Mouse (Mus musculus): Measurements from ENCODE around the gene Aadacl4.
"Not testable (repeated sequence)": the region's sequence is repeated elsewhere in the genome, so short reads cannot be mapped to it uniquely, and the experiment has no call there.

Gene Aadacl4

DNA sequence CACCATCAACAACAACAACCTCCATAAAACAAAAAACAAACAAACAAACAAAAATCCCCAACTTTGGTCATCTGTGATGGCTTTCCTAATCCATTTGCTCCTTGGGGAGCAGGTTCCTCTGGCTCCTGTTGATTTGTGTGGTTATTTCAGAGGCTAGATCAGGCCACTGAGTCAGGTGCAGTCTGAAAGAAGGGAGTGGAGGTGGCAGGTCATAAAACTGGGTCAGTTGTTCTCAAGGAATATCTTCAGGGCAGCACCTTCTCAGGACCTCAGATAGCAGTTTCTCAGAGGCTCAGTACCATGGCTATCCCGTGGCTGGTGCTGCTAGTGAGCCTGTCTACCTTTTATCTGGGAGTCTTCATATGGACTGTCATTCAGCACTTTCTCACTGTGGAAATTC is at the start of gene Aadacl4:
Aadacl4 (plus strand) TSS at position 301 of the 400 bp plus-strand sequence.
- no peak for DNase-seq (ENCODE audit: low spot score)

- no peak for DNase-seq (ENCODE audit: low spot score)
Measured at GRCm38 (mm10) chr4:144565034-144565433, 48.5 kb upstream of the Aadacl4 start, which contains the start of gene Gm13124. Gene Gm13124, minus strand, starts transcription at chr4:144565134.

GRCm38 (mm10) chr4:144567752-144568151 is 45.8 kb upstream of the Aadacl4 start:
- no peak for DNase-seq (ENCODE audit: low spot score)

DNA sequence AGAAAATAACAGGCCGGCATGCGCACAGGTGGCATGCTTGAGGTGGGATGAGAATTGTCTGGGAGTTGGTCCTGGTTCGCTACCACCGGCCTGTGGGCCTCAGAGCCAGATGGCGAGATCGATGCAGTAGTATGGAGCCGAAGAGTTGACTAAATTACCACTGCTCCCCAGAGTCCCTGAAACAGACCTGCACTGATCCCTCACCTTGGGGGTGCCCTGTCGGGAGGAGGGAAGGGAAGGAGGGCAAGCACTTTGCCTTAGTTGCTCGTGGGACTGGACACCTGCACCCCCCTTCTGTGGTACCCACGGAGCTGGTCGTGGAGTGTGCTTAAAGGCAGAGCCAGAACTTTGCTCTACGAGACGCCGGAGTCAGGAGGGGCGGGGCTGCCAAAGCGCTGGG is 27.3 kb upstream of the Aadacl4 start:
- not testable (repeated sequence) for DNase-seq (ENCODE audit: low spot score)

DNA sequence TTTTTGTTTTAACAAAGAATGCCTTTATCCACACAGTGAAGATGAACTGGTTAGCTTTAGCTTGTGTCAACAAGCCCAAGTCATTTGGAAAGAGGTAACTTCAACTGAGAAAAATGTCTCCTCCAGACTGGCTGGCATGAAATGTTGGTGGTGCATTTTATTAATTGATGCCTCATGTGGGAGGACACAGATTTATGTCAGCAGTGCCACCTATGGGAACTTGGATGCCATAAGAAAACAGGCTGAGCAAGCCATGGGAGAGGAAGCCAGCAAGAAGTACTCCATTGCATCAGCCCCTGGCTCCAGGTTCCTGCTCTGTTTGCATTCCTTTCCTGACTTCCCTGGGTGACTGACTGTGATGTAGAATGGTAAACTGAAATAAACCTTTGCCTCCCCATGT is 20.7 kb upstream of the Aadacl4 start:
- DNase-seq (ENCODE audit: low spot score) = no peak

- no peak for DNase-seq (ENCODE audit: low spot score)
Measured at GRCm38 (mm10) chr4:144614586-144614985, 1.1 kb downstream of the Aadacl4 start.

DNA sequence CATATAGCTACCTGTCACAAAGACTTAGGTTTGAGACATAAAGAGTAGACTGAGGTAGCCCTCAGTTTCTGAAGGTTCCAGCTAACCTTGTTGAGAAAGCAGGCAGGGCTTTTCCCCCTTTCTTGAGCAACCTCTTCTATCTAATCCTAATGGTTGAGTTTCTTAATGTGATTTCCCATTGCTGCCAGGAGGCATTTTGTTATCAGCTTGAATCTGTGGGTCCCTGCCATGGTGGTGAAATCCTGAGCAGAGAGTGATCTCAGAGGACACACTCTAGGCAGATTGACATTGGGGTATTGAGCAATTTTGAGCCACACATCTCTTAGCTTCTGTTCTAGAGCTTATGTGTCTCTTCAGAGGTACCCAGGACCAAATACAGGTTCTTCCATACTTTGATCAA is 24.8 kb downstream of the Aadacl4 start:
- no peak for DNase-seq (ENCODE audit: low spot score)
